Mouse (Mus musculus) thymus, adult 2 months (tissue): ENCODE results near the gene Avil.

ENCODE experiments used
- CTCF ChIP-seq: fragments of 200-500 bp; IDR thresholded peaks from 2 replicates; pipeline ENCODE4 v1.5.1; 2012; ENCODE audit warnings: mild to moderate bottlenecking, control low read depth, low read length, moderate library complexity, borderline replicate concordance; ENCODE audit not compliant: control insufficient read depth, poor library complexity, insufficient read depth; ENCODE audit errors: extremely low read depth
- POLR2A ChIP-seq: fragments of 200-500 bp; IDR thresholded peaks from 2 replicates; pipeline ENCODE4 v1.6.1; 2012; ENCODE audit warnings: mild to moderate bottlenecking, low read length, control low read depth, moderate library complexity; ENCODE audit not compliant: control insufficient read depth, poor library complexity, insufficient read depth; ENCODE audit errors: extremely low read depth

DNA sequence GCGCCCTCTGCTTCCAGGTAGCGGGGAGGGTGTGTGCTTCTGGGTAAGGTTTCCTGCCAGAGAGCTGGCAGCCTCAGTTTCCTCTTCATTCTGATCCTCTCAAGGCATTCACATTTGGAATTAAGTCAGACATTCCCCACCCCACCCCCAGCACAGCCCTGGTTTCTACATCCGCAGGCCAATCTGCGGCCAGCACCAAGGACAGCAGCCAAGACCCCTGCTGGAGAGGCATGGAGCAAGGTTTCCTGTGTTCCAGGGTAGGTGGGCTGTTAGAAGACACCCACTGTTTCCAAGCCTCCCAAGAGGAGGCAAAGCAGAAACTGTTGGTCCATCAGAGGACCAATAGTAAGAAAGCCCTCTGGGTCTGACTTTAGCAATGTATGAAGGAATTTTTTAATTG lies 54.1 kb downstream of the Avil start:
- no peak for TF ChIP-seq CTCF
- TF ChIP-seq POLR2A, result no peak
